Mouse (Mus musculus) cerebellum, postnatal 14 days (tissue): Measurements from ENCODE around the gene 3110040N11Rik.

Experiments
- DNase-seq, 2 experiments: peaks; one replicate each; pipeline ENCODE4 v3.0.0; 2021; ENCODE audit warnings: mixed read lengths in 2 of 2

3110040N11Rik gene

DNA sequence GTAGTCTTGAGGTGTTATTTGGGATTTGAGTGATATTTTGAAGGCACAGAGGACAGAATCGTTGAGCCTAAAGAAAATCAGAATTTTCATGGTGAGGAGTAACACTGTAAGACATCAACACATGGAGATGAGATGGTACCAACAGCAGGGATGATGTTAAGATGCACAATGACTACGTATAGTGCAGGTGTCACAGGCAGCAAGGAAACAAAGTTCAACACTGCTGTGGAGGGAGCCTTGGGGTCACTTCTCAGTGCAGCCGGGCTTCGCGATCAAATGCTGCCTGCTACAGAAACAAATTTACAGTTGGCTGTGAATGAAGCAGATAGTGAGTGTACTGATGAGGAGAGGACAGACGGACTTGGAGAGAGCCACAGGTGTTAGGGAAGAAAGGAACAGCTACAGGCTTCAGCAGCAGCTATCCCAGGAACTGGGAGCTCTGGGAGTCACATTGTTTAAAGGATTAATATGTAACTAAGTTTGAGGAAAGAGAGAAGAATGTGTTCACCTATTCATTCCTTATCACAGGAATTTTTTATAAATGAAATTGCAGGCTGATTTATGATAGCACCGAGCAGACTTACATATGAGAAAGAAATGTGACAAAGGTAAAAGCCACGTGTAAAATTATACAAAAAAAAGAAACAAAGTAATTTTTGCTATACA is 50.4 kb downstream of the 3110040N11Rik start:
- no peak for DNase-seq

DNA sequence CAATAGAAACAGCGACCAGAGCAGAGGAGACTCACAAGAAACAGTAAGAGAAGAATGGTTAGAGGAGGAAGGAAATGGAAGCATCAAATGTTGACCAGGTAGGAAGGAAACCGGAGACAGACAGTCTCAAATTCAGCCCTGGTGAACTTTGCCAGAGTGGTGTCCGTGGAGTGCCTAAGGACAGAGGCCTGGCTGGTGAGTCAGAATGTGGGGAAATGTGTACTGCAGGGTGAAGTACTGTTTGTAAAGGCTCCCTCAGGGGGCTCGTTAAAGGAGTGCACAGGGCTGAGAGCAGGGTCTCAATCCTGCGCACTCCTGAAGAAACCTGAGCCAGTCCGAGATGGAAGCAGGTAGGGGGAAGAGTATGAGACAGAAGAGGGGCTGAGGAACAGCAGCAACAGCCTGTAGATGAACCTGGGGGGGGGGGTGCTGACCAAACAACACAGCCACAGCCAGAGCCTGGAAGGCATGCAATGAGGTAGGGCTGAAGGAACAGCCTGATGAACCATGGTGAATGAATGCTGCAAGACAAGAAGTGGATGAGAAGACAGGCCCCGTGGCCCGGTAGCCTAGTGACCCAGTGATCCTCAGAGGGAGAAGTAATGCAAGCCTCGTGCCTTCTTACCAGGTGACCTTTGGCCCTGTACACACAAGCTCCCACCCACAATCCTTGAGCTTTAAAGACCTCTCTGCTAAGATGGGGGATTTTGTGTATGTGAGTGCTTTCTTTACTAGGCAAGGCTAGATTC is 53.8 kb downstream of the 3110040N11Rik start:
- DNase-seq, result no peak

DNA sequence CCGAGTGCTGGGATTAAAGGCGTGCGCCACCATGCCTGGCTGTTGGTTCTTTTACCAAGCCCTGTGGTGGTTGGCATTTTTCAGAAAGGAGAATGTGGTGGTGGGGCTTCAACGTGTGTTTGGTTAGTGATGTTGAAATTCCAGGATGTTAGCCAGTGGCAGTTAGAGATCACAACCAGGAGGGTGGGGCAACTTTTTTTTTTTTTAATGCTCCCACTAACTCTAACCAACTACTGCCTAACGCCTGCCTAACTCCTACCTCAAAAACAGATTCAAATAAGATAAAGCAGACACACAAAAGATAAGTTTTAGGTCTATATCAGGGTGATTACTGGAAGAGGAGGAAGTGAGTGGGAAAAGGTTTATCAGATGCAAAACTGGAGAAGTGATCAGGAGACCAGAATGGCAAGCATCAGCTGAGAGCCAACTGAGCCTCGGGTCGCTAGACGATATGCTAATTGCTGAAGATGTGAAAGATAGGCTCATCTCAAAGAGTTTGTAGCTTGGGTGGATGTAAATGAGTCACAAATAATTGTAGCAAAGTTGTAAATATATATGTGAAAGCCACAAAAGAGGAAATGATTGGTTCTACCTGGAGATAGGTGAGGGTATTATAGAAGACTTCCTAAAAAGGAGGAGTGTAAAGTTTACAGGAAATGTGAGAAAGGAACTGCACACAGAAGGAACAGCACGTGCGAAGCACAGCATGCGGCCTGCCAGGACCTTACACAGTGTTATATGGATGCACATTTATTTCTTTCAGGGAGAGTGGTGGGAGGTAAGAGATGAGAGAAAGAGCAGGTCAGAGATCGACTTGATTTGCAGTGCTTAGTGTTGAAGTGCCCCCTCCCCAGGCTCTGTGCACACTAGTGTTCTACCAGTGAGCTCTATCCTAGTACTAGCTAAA is 56.8 kb downstream of the 3110040N11Rik start:
- no peak for DNase-seq
